Mouse (Mus musculus) gastrocnemius, adult 2 months (tissue): Measurements from ENCODE around the gene Sptb. TPM values are rescaled to one million over a fixed set of nuclear protein-coding genes. Genes with fewer than 3 reads are reported as not detected.

Experiments
- DNase-seq: peaks from one replicate; pipeline ENCODE4 v3.0.0; 2022
- H3K27ac ChIP-seq: fragments of 200-600 bp; 2 replicates; pipeline ENCODE4 v1.8.1; 2022; ENCODE audit warnings: mild to moderate bottlenecking
- H3K4me3 ChIP-seq: fragments of 200-600 bp; 2 replicates; pipeline ENCODE4 v1.8.1; 2022; ENCODE audit warnings: mild to moderate bottlenecking, moderate library complexity
- CTCF ChIP-seq: fragments of 200-600 bp; IDR thresholded peaks from 2 replicates; pipeline ENCODE4 v1.8.1; 2022; ENCODE audit warnings: antibody characterized with exemption, mild to moderate bottlenecking, moderate library complexity
- intact Hi-C: fragments of 180-260 bp; cut with DNase I; formaldehyde crosslinking; loops from one replicate; pipeline ENCODE4 v1.15.1; 2025
- total RNA-seq, 2 experiments: library from RNA; stranded (reverse); gene quantifications; 2 replicates each; pipeline ENCODE4 v1.2.3; 2021

Gene Sptb
- total RNA-seq, 2 experiments from 2014 or later: 141 to 172 TPM

DNA sequence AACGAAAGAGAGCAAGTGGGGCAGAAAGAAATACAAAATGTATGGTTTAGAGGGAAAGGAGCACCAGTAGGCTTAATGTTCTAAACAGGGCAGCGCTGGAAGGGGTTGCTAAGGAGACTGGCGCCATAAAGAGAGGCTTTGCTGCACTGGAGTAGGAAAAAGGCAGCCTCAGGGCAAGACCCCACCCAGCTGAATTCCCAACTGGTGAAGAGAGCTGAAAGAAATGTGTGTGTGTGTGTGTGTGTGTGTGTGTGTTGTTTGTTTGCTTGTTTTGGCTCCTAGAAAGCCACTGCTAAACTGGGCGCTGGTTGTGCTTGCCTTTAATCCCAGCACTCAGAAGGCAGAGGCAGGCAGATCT, 94.8 kb downstream of the Sptb start:
- Histone ChIP-seq H3K4me3 (no peak overlapping the region), H3K27ac (peak overlapping the region; percentile 72)
- no peak for DNase-seq
- intact Hi-C loops: no loop called here
- no peak for TF ChIP-seq CTCF

DNA sequence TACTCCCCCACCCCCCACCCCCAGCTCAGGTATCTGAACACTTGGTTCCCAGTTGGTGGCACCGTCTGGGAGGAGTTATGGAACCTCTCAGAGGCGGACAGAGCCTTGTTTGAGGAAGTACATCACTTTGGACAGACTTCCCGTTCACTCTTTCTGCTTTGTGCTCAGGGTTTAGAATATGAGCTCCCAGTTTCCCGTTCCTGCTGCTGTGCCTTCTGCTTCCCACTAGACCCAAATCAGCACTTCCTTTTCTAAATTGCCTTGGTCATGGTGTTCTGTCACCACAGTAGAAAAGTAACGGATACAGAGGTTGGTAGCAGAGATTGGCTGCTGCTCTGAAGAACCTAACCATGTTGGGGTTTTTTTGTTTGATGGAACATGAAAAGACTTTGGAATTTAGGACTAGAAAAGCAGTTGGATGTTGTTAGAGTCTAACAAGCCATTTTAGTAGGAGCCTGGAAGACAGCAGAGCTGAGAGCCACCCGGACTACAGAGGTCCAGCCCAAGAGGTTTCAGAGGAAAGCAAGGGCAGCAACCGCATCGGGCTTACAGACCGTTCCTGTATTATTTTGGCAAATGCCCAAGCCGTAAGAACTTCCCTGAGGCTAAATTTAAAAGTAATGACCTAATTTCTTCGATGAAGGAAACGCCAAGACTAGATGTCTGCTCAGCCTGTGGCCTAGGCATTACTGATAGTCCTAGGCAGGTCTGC, 95.3 kb downstream of the Sptb start:
- Histone ChIP-seq H3K27ac (peak overlapping the region; percentile 72), H3K4me3 (peak overlapping the region; percentile 25; the same call in 1 of the 2 replicates)
- DNase-seq: no peak
- no peak for TF ChIP-seq CTCF
- intact Hi-C loops: no loop called here

DNA sequence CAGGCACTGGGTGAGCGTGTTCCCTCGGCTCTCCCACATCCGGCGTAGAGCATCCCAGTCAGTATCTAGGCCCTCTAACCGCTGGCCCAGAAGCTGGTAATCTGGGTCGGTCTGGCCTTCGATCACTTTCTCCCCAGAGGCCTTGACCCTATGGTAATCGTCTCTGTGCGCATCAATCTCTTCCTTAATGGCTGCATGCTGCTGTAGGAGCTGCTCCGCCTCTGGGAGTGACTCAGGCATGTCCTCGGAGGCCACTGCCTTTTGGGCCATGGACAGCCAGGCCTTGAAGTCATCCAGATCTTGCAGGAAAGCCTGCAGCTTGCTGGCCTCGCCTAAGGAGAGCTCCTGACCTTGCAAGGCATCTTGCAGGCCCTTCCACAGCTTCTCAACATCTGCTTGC, 97.7 kb downstream of the Sptb start:
- no peak for DNase-seq
- intact Hi-C loops: no loop called here
- Histone ChIP-seq H3K4me3 (no peak overlapping the region), H3K27ac (no peak overlapping the region)
- TF ChIP-seq CTCF: no peak

DNA sequence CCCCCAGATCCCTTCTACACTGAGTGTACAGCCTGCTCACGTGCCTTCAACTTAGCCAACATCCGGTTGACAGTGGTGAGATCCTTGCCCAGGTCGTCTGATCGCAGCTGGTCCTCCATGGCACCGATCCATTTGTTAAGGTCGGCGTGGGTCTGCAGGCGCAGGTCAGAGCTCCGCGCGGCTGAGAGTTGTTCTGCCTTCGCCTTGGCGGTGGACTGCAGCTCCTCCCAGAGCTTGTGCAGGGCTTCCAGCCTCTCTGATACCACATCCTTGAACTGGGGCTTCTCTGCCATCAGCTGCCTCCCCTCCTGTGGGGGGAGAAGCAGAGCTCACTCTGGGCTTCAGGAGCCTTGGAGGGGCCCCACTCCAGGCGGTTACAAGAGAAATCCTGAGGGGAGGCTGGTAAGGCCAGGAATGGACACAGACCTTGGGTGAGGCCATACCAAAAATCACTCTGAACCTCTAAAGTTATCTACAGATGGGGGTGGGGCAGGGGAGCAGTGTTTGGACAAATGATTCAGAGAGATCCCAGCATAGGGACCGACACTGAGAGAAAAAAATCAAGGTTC, 101.3 kb downstream of the Sptb start:
- Histone ChIP-seq H3K27ac (no peak overlapping the region), H3K4me3 (no peak overlapping the region)
- DNase-seq: no peak
- intact Hi-C loops: no loop called here
- no peak for TF ChIP-seq CTCF

DNA sequence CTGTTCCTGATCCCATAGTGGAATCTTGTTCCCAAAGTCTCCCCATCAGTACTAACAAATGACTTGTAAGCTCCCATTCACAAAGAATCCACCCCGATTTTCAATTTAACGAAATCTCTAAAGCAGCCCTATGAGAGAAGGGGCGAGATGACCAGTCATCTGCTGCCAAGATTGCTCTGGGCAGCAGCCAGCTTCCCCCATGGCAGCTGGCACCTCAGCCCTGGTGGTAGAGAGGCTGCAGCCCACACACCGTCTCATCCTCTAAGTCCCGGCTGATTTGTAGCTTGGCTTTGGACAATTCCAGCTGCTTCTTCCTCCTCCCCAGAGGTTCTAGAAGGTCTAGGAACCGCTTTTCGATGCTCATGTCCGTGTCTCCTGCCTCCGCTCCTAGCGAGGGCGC, 102.1 kb downstream of the Sptb start:
- intact Hi-C loops: no loop called here
- no peak overlapping the region for H3K27ac ChIP-seq
- no peak for DNase-seq
- no peak for TF ChIP-seq CTCF
- no peak overlapping the region for H3K4me3 ChIP-seq

DNA sequence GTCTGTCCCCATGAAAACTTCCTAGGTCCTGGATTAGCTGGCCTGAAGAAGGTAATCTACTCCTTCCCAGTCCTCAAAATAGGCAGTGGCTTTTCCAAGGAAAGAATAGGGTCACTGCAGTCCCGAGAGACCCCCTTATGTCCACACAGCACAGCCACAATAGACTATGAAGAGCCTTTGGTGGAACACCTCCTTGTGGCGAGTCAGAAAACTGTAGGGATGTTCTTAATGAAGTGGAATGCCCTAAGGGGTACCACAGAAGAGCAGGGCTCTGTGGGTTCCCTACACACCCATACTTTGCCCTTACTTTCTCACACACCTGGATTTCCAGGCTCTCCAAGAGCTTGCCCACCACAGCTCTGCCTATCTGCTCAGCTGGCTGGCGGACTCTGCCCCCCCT, 104.5 kb downstream of the Sptb start:
- no peak overlapping the region for H3K4me3 ChIP-seq
- DNase-seq: no peak
- TF ChIP-seq CTCF: no peak
- H3K27ac ChIP-seq: no peak overlapping the region
- intact Hi-C loops: no loop called here

DNA sequence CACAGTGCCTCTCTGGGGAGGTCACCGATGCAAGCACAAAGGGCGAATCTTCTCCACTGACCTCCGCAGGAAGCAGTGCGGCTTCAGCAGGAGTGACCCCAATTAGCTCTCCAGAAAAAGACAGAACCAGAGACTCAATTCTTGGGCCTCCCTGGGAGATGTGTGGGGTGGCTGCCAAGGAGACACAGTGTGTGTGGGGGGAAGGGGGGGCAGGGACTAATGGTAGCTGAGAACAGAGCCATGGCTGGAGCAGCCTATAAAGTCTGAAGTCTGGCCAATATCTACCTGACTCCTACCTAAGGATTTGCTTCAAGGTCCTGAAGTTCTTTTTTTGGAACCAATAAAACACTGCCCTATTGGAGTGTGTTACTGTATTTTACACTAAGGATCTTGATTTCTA, 105.8 kb downstream of the Sptb start:
- intact Hi-C loops: no loop called here
- no peak for DNase-seq
- TF ChIP-seq CTCF: no peak
- Histone ChIP-seq H3K27ac (no peak overlapping the region), H3K4me3 (no peak overlapping the region)

DNA sequence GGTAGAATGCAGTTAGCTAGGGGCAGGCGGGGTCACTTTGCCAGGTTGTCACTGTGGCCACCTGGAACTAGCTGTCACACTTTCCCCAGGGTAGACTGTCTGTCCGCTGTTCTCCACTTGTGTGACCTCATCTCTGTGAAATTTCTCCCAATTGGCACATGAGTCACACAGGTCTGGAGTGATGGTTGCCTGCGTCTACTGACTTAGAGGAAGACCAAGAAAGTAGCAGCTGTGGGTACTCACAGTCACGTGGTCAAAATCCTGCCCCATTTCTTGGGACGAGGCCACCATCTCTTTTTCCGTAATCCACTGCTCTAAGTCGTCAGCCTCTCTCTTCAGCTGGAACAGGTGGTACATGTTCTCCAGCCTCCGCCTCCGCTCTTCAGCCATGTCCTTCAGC, 106.6 kb downstream of the Sptb start:
- TF ChIP-seq CTCF: no peak
- H3K27ac ChIP-seq: no peak overlapping the region
- intact Hi-C loops: no loop called here
- no peak for DNase-seq
- H3K4me3 ChIP-seq: no peak overlapping the region

DNA sequence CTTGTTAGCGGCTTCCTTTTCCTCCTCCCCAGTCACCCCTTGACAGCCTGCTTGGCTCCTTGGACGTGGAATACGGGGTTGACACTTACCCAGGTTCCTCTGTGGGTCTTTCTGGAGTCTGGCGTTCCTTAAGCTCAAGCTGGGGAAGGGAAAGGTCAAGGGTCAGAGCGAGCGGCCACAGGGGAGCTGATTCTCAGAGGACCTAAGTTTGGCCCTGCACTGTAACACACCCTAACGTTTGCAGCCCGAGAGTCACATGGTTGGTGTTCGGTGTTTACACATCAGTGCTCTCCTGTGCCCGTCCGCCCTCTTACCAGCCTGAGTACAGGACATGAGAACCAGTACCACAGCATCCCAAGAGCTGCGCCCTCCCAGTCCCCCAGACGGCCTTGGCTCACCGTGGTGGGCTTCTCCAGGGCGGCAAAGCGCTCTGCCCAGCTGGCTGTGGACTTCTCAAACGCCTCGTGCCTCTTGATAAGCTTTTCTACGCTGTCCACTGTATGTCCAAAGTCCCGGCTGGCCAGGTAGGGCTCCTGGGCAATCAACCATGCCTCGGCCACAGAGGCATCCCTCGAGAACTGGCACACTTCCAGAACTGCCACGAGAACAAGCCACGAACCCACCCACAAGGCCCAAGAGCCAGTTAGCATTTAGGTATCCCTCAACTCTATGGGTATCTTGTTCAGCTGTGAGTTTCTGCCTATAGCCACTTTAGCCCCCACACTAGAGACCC, 112.0 kb downstream of the Sptb start:
- no peak for TF ChIP-seq CTCF
- DNase-seq: no peak
- intact Hi-C loops: no loop called here
- no peak overlapping the region for H3K27ac ChIP-seq
- no peak overlapping the region for H3K4me3 ChIP-seq

DNA sequence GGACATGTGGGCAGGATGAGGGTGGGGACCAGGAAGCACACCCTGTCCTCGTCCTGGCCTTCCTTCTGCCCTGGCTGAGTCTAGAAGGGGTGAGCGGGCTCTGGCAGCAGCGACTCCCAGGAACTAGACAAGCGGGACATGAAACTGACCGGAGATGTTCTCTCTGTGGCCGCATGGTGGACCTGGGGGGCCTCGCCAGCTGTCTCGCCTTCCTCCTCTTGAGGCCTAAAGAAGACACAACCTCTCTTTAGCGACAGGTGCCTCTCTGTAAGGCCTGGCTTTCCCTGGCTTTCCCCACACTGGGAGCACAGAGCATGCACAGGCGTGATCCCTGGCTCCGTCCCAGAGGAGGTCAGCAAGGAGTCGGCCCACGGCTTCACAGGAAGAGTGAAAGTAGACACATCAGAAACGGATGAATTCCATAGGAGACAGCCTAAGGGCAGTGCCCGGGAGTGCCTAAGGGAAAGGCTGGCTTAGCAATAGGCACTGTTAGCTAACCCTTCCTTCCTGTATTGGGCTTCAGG, 112.7 kb downstream of the Sptb start:
- H3K4me3 ChIP-seq: no peak overlapping the region
- no peak for DNase-seq
- TF ChIP-seq CTCF: no peak
- H3K27ac ChIP-seq: 0 out of 2 replicates have a peak overlapping the region, but pooled peaks have one; percentile 2
- intact Hi-C loops: no loop called here

DNA sequence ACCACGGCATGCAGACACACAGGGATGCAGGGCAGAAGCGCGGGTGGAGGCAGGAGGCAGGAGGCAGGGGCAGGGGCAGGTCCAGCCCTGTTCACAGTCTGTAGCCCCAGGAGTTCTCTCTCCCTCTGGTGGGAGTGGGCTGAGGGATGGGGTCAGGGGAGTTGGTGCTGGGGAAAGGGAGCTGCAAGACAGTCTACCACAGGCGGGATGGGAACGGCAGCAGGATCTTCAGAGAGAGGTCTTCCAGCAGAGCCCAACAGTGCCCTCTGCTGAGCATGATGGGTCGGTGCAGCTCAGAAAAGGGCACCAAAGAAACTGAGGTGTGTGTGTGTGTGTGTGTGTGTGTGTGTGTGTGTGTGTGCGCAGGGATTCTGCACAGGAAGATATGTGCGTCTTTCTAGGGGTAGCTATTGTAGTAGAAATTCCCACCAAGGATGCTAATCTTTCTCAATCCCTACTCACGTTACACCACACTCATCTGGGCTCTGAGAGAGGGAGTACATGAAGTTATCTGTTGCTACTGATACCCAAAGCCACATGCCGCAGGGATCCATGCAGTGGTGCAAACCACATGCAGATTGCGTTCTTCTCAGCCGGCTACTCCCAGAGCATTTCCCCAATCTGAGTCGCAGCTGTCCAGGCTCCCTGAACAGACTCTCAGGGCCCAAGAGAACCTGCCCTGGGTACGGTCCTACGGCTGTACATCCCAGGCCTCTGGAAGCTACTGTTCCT, 113.9 kb downstream of the Sptb start:
- peak; percentile 70 for TF ChIP-seq CTCF
- Histone ChIP-seq H3K4me3 (no peak overlapping the region), H3K27ac (no peak overlapping the region; the same call in 1 of the 2 replicates)
- intact Hi-C loops: no loop called here
- DNase-seq: peak; percentile 81

DNA sequence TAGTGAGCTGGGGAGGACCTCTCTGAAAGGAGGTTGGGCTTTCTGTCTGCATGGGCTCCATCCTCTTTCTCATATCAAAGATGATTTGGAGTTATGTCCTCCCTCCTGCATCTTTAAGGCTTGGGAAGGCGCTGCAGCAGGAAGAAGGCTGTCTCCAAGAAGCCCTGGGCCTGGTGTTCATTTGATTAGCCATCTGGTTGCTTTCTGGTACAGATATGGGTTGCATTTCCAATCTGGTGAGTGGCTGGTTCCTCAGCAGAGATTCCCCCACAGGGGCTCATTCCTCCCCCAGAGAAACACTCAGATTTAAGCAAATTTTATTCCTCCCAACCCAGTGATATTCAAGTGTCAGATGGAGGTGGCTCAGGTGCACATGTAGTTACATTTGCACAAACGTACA, 114.5 kb downstream of the Sptb start:
- intact Hi-C loops: loop anchor here (1.0 kb wide), 1 partner anchor 100 kb away; no protein-coding TSS in a partner anchor

DNA sequence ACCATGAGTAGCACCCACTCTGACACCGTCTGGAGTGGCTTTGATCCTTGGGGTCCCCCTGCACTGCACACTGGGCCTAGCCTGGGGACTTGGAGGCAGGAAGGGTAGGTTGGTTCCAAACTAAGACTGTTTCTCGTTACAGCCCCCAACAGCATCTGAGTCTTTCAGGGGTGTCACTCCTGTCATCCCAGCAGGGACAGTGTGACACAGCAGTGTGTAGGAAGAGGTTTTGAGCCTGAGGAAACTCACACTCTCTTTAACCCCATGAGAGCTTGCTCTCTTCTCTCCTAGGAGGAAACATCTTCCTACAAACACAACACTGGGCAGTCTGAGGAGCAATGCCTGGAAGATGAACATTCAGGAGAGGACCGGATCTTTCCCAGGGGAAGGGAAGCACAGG, 115.8 kb downstream of the Sptb start:
- intact Hi-C loops: loop anchor here (5.0 kb wide), 1 partner anchor 128 kb away; no protein-coding TSS in a partner anchor
- TF ChIP-seq CTCF: no peak
- DNase-seq: no peak
- Histone ChIP-seq H3K27ac (peak overlapping the region; percentile 86), H3K4me3 (no peak overlapping the region; the same call in 1 of the 2 replicates)

More for the DNA sequence above, 114.5 kb downstream of the Sptb start:
- no peak for TF ChIP-seq CTCF
- no peak for DNase-seq
- H3K4me3 ChIP-seq: no peak overlapping the region
- no peak overlapping the region; the same call in 1 of the 2 replicates for H3K27ac ChIP-seq
